Mouse (Mus musculus) cerebellum, adult 8-10 months (tissue): Measurements from ENCODE around the gene Matn4.

Experiments
- DNase-seq: peaks from one replicate; pipeline ENCODE4 v3.0.0; 2022

The Matn4 gene

DNA sequence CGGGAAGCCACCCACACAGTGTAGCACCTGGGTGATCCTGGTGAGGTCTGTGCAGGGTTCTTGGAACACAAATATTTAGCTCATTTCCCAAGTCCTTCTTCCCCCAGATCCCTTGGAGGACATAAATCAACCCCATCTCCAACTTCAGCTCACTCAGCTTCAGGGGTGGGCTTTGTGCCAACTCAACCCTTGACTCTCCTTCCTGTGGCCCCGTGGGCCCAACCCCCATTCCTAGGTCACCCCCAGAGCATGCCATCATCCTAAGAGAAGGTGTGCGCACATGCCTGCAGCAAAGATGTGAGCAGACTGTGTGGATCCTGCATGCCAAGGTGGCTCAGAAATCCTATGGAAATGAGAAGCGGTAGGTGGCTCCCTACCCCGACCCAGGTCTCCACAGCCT is 559 bp upstream of the Matn4 start:
- DNase-seq, result no peak

DNA sequence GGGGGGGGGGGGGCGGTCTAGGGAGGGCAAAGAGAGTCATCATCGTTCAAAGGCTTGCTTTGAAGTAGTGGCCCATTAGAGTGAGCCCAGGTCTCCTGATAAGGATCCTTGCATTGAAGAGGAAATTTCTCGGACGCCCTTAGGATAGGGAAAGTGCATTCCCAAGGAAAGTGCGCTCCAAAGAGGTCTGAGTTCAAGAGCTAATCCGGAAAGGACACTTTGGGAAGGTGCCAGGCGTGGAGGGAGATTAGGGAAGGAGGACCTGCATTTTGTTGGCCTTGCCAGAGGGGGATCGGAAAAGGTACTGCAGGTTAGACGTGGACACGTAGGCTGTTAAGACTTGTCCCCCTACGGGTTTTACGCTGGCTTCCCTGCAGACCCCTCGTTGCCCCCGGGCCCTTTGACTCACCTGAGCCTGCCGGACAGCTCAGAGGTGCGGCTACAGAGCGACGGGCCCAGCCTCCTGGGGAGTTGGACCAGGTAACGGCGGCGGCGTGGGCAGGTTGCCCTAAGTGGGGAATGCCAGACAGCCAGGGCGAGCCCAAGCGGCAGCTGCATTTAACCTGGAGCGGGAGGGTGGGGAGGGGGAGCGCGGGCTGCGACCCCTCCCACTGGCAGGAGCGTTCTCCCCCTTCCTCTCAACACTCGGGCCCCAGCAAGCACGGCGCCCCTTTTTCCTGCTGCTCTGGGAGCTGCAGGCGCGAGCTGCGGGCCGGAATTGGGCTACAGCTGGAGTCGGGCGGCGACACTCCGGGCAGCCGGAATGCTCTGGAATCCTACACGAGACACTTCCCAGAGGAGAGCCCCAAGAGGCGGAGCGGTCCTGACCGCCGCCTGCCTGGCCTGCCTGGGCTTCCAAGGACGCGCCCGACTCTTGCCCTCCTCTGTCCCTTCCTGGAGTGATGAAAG is 624 bp downstream of the Matn4 start:
- DNase-seq, result no peak

DNA sequence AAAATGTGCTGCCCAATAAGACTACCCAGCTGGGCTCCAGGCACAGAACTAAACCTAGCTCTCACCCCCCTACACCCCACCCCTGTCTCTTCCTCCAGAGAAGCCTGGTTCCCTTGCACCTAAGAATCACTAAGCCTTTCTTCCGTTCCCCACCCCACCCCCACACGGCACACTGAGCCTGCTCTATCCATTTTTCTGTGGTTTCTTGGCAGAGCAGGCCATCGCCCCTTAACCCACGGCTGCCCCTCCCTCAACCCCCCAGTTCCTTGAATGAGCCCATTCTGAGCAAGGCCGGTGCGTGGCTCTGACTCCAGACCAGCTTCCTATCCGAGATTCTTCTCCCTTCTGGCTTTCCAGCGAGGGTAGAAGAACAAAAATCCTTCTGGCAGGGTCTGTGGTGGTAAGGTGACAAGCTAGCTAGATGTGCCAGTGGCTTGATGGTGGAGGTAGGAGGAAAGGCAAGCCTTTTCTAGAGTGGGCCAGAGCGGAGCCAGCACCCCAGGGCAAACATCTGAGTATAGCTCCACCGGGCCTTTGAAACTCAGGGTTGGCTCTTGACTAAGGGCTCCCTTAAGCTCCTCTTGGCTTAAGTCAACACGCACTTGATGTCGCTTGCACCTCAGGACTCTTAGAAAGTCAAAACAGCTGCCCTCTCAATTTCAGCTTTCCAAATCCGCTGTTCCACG is 1.4 kb downstream of the Matn4 start:
- DNase-seq, result no peak

DNA sequence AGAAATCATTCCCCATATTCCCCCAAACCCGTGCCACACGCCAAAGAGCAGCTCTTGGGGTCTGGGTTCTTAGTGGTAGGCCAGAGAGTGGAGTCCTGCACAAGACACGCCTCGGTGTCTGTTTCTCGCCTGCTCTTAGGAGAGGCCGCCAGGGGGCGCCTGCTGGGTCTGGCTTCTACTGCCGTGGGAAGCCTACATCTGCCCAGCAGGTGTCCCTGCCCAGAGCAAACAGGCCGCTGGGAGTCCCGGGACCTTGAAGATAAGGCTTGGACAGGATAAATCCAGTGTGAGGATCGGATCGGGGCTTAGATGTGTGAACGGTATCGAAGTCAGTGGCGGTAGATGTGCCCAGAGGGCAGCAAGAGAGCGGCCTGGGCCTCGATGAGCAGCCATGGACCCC is 2.1 kb downstream of the Matn4 start, which contains the start of gene Rbpjl:
Rbpjl (plus strand) TSS at position 236 of the 400 bp plus-strand sequence.
- peak; percentile 27 for DNase-seq

DNA sequence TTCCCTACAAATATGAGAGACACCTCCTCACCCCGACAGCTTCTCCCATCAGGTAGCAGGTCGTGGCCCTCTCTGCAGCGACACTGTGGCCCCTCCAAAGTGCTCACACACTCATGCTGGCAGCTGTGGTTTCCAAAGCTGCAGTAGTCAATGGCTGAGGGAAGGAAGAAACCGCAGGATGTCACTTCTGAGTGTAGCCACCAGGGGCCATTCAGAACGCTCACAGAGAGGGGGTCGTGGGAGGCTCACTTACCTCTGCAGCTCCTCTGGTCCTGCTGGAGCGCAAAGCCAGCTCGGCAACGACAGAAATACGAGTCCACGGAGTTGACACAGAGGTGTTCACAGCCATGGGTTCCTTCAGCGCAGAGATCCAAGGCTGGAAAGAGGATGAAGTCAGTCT is 8.0 kb downstream of the Matn4 start:
- no peak for DNase-seq

DNA sequence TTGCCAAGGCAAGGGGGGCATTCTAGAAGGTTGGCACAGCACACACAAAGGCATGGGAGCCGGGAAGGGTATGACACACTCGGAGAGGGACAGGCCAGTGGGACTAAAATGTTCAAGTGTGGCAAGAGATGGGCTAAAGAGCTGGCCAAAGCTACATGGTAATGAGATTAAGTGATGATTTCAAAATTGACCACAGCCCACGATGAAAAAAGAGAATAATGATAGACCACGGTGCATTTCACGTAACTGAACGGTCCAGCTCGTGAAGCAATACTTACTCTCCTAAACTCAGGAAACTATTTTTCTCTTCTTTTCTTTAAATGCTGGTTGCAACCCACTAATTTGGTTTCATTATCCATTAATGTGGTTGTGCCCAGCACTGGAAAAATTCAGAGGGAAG is 8.9 kb downstream of the Matn4 start:
- DNase-seq, result no peak

DNA sequence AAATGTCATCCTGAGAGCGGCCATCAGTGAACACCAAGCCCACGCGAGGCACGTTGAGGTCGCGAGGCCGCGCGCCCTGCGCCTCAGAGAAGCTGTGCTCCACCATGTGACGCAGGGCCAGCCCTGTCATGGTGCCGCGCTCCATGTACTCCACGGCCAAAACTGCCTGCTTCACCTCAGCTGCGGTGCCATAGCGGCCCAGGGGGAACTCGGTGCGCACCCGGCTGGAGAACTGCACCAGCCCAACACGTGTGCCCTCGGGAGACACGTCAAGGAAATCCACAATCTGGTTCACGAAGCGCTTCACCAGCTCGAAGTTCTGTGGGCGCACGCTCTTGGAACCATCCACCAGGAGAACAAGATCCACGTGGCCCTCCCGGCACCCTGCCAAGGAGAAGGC is 11.8 kb downstream of the Matn4 start:
- DNase-seq, result no peak

DNA sequence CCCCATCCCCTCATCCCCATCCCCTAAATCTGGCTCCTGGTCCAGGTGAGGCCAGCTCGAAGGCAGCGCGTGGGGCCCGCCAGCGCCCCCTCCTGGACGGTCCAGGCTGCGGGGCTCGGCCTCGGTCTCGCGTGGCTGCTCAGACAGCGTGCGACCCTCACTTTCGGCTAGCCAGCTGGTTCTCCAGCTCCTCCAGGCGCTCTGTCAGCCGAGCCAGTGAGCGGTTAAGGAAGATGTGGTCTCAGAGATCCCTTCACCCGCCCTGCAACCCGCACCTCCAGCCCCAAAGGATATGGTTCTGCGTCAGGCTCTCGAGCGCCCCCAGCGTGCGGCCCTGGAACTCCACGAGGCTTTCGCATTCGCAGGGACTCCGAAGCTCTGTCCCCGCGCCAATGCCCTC is 15.5 kb downstream of the Matn4 start:
- peak; percentile 83 for DNase-seq

DNA sequence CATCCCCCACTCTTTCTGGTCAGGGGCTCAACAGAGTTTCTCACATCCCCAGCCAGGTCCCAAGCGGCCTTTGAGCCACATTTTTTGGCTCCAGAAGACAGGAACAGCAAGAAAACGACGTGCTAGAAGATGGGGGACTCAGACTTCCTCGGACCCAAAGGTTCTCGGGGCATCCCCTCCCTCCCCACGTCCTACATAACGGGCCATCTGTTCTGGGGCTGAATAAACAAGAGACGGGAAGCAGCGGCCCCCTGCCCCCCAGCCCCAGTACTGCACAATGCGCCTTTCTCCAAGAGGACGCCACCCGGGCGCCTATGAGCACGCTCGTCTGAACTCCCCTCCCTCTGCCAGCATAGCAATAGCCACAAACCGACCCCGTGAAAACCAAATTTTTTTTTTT is 15.9 kb downstream of the Matn4 start, which contains the start of gene Slpi:
Slpi (minus strand) TSS at position 76 of the 400 bp plus-strand sequence.
- no peak for DNase-seq

DNA sequence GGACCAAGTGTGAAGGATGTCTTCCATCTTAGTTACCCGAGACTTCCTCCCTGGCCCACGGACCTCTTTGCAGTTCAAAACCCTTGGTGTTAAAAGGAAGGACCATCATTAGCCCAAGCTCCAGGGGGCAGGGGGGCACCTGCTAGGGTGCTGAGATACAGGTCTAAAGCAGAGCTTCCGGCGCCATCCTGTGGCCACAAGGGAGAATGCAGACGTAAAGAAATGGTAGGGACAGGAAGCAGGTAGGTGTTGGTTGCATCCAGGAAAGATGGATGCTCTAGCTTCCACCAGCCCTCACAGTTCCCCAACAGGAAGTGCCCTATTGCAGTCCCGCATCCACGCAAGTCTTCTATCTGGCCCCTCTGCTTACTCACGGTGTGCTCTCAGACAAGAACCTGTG is 18.0 kb downstream of the Matn4 start:
- peak; percentile 18 for DNase-seq

DNA sequence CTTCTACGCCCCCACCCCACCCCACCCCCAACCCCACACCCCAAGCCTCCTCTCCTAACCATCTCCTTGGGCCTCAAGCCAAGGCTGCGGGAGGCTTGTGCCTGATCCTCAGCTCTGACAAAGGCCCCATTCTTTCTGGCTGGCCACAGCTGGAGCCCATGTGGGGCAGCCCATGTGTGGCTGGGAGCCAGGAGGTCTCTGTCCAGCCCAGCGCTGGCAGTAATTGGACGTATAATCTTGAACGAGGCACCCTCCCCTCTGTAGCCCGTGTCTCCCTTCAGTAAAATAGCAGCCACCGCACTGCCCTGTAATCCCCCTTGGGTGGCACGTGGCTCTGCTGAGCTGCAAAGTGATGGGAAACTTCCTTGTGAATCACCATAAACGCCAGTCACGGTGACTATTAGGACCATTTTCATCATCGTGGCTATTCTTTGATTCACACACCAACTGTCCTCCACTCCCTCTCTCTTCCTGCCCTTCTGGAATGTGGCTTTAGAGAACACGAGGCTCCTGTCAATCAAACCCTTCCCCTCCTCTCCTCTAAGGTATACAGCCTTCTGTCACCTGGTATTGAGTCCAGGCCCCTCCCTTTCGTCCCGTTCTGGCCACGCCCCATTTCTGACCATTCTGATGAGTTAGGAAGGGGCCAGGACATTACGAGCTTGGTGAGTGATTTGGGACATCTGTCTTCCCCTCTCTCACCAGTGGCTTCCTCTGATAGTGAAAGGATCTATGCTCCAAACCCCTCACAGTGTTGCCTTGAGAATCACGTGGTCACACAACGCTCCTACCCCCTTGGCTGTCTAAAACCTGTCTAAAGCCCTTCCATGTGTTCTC is 18.8 kb downstream of the Matn4 start:
- peak; percentile 12 for DNase-seq

DNA sequence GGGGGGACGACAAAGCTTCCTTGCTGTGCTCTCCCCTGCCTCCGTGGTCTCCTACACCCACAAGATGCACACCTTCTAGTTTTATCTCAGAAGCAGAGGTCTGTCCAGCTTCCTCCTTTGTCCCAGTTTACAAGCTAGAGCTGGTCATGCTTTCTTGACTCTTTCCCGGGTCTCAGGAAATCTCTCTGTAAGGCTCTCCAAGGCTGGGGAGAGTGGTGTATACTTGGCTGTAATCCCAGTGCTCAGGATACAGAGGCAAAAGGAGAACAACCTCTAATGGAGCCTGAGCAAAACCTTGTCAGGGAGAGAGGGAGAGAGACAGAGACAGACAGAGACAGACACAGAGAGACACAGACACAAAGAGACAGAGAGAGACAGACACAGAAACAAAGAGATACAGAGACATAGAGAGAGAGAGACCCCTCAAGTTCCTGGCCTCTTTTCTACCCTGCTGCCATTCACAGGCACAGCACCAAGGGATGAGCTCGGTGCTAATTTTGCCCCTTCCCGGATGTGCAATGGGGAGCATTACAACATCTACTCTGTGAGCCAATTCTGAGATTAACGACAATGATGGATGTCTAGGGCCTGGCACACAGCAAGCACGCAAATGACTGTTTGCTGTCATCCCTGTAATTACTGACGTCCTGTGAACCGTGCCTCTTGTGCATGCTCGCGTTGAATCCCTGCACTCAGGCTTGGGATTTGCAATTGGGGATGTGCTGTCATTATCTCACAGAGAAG is 21.1 kb downstream of the Matn4 start:
- no peak for DNase-seq

DNA sequence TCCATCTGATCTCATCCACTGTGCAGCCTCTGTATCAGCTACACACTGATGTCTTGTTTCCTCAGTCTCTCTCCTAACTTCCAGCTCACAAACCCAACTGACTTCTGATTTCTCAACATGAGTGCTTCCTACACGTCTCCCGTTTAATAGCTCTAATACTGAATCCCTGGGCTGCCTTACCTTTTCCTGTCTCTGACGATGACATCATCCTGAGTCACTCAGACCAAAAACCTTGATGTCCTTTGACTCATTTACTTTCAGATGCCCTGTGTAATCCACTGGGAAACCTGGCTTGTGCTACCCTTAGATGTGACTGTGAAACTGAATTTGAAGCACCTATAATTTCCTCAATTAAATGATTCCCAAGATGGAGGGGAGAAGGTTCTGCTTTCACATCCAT is 22.0 kb downstream of the Matn4 start:
- DNase-seq, result no peak

DNA sequence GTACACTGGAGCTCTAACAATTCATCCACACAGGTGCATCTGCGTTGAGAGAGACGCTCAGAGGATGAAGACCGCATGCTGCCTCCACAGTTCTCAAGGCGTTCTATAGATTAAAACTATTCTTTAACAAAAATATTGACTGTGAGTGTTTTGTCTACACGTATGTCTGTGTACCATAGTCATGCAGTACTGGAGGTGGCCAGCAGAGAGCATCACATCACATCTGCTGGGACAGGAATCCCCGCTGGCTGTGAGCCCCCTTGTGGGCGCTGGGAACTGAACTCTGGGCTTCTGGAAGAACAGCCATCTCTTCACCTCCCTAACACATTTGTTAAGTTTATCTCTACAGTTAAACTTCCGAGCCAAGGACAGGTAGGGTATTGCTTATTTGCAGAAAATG is 23.2 kb downstream of the Matn4 start:
- no peak for DNase-seq

DNA sequence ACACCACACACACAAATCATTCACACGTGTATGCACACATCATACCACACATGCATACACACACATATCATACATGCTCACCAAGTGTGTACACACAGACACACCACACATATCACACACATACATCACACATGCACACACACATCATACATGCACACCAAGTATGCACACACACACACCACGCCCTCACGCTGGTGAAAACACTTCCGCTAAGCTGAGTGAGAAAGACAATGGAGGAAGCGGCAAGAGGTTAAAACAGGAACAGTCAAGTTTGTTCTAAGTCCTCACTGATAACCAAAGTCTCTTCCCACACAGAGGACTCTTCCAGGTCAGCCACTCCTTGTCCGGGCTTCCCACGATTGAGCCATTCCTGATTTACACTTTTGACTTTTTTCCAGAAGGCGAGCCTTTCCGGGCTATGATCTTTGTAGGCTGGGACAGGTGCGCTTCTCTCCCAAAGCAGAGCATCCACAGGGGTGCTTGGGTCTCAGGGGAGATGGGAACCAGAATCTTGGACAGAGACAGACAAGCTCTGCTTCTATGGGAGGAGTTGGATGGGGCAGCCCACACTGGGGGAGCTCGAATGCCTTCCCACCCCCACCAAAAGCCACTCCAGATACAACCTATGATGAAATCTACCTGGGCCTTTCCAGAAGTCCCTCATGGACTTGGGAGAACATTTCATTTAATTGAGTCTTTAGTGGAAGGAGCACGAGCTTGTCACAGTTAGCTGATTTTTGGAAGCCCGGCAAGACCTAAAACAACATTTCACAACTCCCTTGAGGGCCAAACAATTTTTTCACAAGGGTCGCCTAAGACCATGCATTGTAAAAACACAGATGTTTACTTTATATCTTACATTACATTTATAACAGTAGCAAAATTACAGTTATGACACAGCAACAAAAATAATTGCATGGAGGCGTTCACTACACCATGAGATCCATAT is 27.2 kb downstream of the Matn4 start:
- no peak for DNase-seq

DNA sequence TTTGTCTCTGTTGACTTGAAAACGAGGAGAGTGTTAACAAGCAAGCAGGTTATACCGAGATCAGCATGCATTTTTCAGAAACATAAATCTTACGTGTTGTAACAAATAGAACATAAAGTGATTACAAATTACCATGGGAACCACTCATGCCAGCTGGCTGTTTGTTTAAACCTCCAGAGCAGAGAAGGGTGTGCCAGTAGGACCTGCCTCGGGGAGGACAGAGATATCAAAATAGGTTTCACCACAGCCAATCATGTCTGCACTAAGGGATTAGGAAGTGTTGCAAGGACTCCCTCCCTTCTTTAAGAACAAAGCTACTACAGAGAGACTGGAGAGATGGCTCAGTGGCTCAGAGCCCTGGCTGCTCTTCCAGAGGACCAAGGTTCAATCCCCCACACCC is 31.8 kb downstream of the Matn4 start:
- DNase-seq, result no peak

DNA sequence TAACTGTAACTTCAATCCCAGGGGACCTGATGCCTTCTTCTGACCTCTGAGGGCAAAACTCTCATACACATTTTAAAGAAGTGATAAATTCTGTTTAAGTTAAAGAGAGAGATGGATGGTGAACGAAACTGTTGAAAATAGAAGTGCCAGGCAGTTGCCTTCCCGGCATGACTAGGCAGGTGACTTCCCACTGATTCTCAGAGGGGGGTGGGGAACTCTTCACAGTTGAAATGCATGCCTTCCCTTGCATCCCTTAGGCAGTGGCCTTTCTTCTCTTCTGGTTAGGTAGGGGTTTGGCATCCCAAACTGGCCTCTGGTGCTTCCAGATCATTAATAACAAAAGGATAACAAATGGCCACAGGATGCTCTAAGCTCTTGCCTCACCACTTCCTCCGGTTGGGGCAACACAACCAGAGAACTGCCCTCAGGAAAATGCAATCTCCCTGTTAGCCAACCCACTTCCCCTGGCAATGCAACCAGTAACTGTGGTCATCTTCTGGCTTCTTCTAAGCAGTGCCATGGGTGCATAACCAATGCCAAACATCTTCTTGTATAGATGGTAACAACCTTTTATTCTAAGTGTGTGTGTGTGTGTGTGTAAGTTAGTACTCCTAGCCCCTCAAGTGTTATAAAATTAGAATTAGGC is 32.4 kb downstream of the Matn4 start:
- no peak for DNase-seq

DNA sequence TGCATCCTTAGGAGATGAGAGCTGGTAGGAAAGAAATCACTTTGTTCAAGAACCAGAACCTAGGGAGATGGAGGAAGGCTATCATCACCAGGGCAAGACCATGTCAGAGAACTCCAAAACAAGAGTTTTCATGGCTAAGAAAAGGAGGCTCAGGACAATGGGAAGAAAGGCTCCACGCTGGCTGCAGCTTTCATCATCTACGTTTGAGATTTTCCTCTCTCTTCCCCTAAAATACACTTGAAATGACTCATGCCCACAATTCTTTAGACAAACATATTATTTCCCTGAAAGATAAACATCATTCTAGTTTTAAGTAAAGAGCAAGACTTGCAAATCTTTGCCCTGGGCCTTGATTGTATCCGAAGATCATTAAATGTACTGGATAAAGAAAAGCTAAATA is 33.6 kb downstream of the Matn4 start:
- DNase-seq, result no peak

DNA sequence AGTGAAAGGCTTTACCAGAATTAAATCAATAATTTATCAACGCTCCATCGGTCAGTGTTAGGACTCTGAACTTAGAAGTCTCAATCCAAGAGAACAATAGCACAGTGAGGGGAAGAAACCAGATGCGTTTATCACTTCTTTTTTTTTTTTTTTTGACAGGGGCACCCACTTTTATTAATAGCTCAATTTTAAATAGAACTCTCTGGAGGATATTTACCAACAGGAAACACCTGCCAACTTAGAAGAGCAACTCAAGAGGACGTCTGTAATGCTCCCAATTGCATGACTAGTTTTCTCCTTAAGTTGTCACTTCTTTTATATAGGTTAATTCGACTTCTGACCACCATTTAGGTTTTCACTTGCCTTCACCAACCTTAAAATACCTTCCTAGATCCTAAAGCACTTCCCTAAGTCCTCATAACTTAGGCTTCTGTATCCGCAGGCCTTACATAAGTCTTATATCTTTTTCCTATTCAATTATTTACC is 36.3 kb downstream of the Matn4 start:
- DNase-seq, result no peak

DNA sequence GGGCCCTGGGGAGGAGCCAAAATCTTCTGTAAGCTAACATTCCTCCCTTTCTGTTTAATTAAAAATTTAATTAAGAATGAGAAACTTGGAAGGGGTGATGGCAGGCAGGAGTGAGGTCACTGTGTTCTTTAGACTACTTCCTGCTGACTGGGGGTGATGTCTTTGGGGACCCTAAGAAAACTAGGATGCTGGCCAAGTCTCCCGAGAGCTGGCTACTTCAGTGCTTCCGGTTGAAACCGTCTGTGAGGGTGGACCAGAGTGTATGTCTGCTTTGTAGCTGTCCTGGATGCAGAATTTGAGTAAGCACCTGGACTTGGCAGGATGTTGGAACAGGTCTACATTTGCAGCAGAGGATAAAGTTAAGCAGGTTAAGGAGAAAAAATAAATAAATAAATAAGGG is 38.0 kb downstream of the Matn4 start:
- no peak for DNase-seq
